Mouse (Mus musculus) gastrocnemius, adult 2 months (tissue): ENCODE measurements around the gene Fgfbp3. TPM values are rescaled to one million over a fixed set of nuclear protein-coding genes. Genes with fewer than 3 reads are reported as not detected.
A peak's percentile ranks its signal among the peaks of the same experiment; 100 is the strongest.
"Not testable (repeated sequence)": the region's sequence is repeated elsewhere in the genome, so short reads cannot be mapped to it uniquely, and the experiment has no call there.

Experiments
- DNase-seq: peaks from one replicate; pipeline ENCODE4 v3.0.0; 2022
- H3K27ac ChIP-seq: fragments of 200-600 bp; 2 replicates; pipeline ENCODE4 v1.8.1; 2022; ENCODE audit warnings: mild to moderate bottlenecking
- H3K4me3 ChIP-seq: fragments of 200-600 bp; 2 replicates; pipeline ENCODE4 v1.8.1; 2022; ENCODE audit warnings: mild to moderate bottlenecking, moderate library complexity
- CTCF ChIP-seq: fragments of 200-600 bp; IDR thresholded peaks from 2 replicates; pipeline ENCODE4 v1.8.1; 2022; ENCODE audit warnings: antibody characterized with exemption, mild to moderate bottlenecking, moderate library complexity
- intact Hi-C: fragments of 180-260 bp; cut with DNase I; formaldehyde crosslinking; loops from one replicate; pipeline ENCODE4 v1.15.1; 2025
- long read RNA-seq, 2 experiments: library from polyadenylated mRNA; stranded (forward); transcript quantifications; one replicate each; pipeline ENCODE4 v2.0.0; 2021
- total RNA-seq, 2 experiments: library from RNA; stranded (reverse); gene quantifications; 2 replicates each; pipeline ENCODE4 v1.2.3; 2021

The Fgfbp3 gene
- total RNA-seq: 1 to 10 TPM; 1.3 to 2.3 TPM
- long read RNA-seq, experiment 1, partial matches to known transcripts: 1 of 1 reads
- long read RNA-seq, experiment 1, other reads (novel, unspliced or antisense): 0 of 1 reads
- long read RNA-seq, experiment 2, partial matches to known transcripts: 8 of 8 reads
- long read RNA-seq, experiment 2, other reads (novel, unspliced or antisense): 0 of 8 reads

GRCm38 (mm10) chr19:36919466-36919865, at the start of gene Fgfbp3:
Gene Fgfbp3 (minus strand): TSS chr19:36919615.
- no peak for DNase-seq
- TF ChIP-seq CTCF: no peak
- intact Hi-C loops: loop anchor here (2.0 kb wide), 1 partner anchor 103 kb away; no protein-coding TSS in a partner anchor
- Histone ChIP-seq H3K27ac (peak within 1 kb of the TSS; percentile 91), H3K4me3 (peak within 1 kb of the TSS; percentile 97)

DNA sequence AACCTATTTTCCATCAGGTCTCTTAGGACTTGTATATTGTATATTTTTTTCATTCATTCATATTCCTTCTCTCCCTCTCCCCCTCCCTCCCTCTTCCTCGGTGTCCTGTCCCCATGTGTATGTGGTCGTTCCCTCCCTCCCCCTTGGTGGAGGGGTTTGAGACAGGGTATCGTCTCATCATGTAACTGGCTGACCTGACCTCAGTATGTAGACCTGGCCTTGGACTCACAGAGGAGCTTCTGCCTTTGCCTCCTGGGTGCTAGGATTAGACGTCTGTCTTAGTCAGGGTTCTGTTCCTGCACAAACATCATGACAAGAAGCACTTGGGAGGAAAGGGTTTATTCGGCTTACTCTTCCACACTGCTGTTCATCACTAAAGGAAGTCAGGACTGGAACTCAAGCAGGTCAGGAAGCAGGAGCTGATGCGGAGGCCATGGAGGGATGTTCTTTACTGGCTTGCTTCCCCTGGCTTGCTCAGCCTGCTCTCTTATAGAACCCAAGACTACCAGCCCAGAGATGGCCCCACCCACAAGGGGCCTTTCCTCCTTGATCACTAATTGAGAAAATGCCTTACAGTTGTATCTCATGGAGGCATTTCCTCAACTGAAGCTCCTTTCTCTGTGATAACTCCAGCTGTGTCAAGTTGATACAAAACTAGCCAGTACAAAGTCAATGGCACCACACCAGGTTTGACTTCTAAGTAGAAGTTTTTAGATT, 43.3 kb upstream of the Fgfbp3 start:
- H3K4me3 ChIP-seq, H3K27ac ChIP-seq, DNase-seq, intact Hi-C loops: not testable (repeated sequence)

- no peak for TF ChIP-seq CTCF
- H3K27ac ChIP-seq: no peak overlapping the region
- DNase-seq: no peak
- intact Hi-C loops: no loop called here
- H3K4me3 ChIP-seq: no peak overlapping the region
Observed at GRCm38 (mm10) chr19:36961320-36961719, 41.9 kb upstream of the Fgfbp3 start.

- no peak overlapping the region for H3K4me3 ChIP-seq
- TF ChIP-seq CTCF: no peak
Observed at GRCm38 (mm10) chr19:36958331-36958730, 38.9 kb upstream of the Fgfbp3 start.

DNA sequence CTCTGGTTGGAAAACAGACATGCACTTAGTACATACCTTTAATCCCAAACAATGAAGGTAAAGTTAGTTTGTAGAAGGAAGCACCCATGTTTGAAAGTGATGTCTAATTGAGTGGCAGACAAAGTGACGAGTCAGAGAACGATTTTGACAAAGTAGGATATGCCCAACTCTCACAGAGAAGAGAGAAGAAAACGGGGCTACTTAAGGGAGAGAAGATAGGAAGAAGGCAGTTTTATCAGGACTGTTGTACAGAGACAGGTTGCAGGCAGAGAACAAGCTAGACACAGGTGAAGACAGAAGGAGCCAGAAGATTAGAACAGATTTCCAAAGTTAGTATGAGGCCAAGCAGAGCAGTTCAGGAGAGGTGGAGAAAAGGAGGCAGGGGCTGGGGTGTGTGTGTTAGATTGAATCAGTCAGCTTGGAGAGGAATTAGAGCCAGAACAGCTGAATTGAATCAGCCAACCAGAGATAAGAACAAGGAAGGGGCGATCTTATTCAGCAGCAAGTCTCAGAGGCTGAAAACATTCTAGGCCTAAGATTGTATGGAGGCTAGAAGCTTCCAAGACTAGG, 34.3 kb upstream of the Fgfbp3 start:
- Histone ChIP-seq H3K27ac (no peak overlapping the region), H3K4me3 (no peak overlapping the region)
- intact Hi-C loops: no loop called here
- no peak for DNase-seq
- TF ChIP-seq CTCF: no peak

More at GRCm38 (mm10) chr19:36958331-36958730, 38.9 kb upstream of the Fgfbp3 start:
- DNase-seq: no peak
- H3K27ac ChIP-seq: no peak overlapping the region
- intact Hi-C loops: no loop called here

DNA sequence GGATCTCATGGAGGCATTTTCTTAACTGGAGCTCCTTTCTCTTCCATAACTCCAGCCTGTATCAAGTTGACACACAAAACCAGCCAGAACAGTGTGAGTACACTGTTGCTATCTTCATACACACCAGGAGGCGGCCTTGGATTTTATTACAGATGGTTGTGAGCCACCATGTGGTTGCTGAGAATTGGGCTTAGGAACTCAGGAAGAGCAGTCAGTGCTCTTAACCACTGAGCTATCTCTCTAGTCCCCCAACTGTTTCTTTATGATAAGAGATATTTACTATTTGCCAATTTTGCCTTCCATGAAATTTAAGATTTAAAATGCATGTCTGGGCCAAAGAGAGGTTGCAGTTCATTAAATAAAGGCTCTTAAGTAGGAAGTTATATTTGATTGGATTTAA, 20.6 kb upstream of the Fgfbp3 start:
- TF ChIP-seq CTCF: no peak
- no peak for DNase-seq
- intact Hi-C loops: loop anchor here (5.0 kb wide), 1 partner anchor 307 kb away; no protein-coding TSS in a partner anchor
- Histone ChIP-seq H3K4me3 (no peak overlapping the region), H3K27ac (no peak overlapping the region)

DNA sequence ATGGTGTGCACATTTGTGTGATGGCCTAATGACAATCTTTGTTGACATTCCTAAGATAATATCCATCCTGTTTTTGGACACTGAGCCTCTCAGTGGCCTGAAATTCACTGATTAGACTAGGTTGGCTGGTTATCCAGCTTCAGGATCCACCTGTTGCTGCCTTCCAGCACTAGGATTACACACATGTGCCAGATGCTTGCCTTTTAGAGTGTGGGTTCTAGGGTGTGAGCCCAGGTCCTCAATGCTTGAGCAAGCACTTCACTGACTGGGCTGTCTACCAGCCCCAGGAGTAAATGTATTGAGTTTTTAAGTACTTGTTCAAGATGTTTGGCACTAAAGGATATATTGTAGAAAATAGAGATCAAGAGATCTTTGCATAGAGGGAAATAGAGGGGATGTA, 18.6 kb upstream of the Fgfbp3 start:
- intact Hi-C loops: no loop called here

DNA sequence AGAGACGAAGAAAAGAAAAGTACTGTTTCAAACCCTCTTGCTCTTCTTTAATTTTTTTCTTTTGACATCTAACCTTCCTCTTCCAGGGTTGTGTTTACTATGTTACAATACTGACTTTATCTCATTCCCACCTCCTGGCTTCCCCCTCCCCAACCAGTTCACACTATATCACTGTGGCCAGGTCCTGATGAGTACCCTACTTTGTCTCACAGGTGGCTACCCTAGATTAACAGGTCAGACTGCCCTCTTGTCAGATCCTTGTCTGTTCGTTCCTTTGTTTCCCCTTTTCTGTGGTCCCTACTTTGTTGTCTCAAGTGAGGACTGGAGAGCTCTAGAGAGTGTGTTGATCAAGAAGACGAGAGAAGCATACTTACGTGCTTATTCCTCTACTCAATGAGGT, 16.9 kb upstream of the Fgfbp3 start:
- intact Hi-C loops: no loop called here
- Histone ChIP-seq H3K4me3 (no peak overlapping the region), H3K27ac (no peak overlapping the region)
- no peak for TF ChIP-seq CTCF
- no peak for DNase-seq

More for the DNA sequence above, 18.6 kb upstream of the Fgfbp3 start:
- no peak for DNase-seq
- Histone ChIP-seq H3K27ac (no peak overlapping the region), H3K4me3 (no peak overlapping the region)
- TF ChIP-seq CTCF: no peak

GRCm38 (mm10) chr19:36932613-36933012, 13.2 kb upstream of the Fgfbp3 start:
- no peak for DNase-seq
- no peak overlapping the region for H3K4me3 ChIP-seq
- intact Hi-C loops: no loop called here
- no peak for TF ChIP-seq CTCF
- no peak overlapping the region for H3K27ac ChIP-seq

DNA sequence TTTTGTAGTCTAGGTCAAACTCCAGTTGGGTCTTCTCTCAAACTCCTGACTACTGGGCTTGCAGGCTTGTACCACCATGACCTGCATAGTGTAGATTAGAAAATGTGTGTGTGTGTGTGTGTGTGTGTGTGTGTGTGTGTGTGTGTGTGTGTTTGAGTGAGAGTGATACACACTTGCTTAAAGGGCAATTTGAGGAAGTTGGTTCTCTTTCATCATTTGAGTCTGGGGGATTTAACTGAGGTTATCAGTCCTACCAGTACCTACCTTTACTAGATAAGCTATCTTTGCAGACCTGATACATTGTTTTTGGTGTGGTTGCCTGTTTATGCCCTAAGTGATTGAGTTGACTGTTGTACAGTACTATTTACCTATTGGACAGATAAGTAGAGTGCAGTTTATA, 12.7 kb upstream of the Fgfbp3 start:
- intact Hi-C loops: no loop called here
- TF ChIP-seq CTCF: no peak

GRCm38 (mm10) chr19:36929816-36930215, 10.4 kb upstream of the Fgfbp3 start:
- intact Hi-C loops: no loop called here
- Histone ChIP-seq H3K4me3 (no peak overlapping the region), H3K27ac (no peak overlapping the region)
- TF ChIP-seq CTCF: no peak
- DNase-seq: no peak

More for the DNA sequence above, 12.7 kb upstream of the Fgfbp3 start:
- no peak overlapping the region for H3K27ac ChIP-seq
- DNase-seq: no peak
- H3K4me3 ChIP-seq: no peak overlapping the region

DNA sequence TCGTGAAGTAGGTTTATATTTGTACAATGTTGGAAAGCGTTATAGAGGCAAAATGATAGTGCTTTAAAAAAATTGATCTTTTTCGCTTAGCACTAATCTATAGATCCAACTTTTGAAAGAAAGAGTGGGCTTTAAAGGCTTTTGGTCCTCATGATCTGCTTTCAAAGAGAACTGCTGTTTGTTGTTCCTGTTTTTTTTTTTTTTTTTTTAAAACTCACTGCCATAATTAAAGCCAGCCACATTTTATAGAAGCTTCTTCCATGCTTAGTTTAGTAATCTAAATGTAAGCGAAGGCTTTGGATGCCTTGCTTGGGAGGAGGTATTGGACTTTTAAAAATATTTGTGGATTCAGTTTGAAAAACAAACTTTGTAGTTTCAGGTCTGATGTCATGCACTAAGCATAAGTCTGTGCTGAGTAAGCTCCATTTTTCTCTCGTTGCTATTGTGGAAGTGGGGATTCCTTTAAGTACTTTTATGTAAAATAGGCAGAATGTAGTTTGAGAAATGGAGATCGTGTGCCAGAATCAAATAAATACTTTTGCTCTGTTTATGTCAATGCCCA, 8.5 kb upstream of the Fgfbp3 start:
- intact Hi-C loops: no loop called here
- no peak for DNase-seq
- Histone ChIP-seq H3K4me3 (peak overlapping the region; percentile 95), H3K27ac (no peak overlapping the region)
- TF ChIP-seq CTCF: no peak
